Mouse (Mus musculus): ENCODE data around the gene Ackr2. TPM values are rescaled to one million over a fixed set of nuclear protein-coding genes. Genes with fewer than 3 reads are reported as not detected.

The Ackr2 gene
- total and polyA plus RNA-seq, 3 experiments = not detected

DNA sequence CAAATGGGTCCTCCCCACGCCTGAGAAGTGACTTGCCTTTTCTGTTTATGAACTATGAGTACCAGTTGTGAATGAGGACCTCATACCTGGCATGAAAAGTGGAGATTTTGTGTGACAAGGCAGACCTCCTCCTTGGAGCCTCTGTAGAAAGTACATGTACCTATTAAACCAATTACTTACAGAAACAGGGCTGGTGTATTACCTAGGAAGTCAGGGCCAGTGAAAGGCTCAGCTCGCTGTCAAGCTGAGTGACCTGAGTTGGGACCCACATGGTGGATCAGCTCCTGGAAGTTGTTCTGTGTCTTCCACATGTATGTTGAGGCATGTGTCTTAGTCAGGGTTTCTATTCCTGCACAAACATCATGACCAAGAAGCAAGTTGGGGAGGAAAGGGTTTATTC, 37.2 kb upstream of the Ackr2 start:
- H3K4me3 ChIP-seq (ENCODE audit: control insufficient read depth in 1 of 2, insufficient read depth in 1 of 2, low read depth in 2 of 2, low read length in 2 of 2) = no peak overlapping the region
- H3K9ac ChIP-seq (ENCODE audit: control insufficient read depth, low read depth, low read length, poor library complexity, severe bottlenecking) = no peak overlapping the region
- no peaks in the 10 kb centered on the region for H3K9me3 ChIP-seq (replicated peaks; ENCODE audit: insufficient read depth, low read length)
- H3K36me3 ChIP-seq (ENCODE audit: control insufficient read depth in 1 of 2, insufficient read depth in 2 of 2, low read length in 2 of 2) = peaks cover 0 to 13% of the 10 kb centered on the region in 2 experiments; a peak in 3 of 4 replicates
- DNase-seq (ENCODE audit: low read depth, low spot score) = no peak
- peaks cover 10% of the 10 kb centered on the region for H3K79me2 ChIP-seq (ENCODE audit: control insufficient read depth, insufficient read depth, low read length, poor library complexity)
- TF ChIP-seq UBTF (IDR thresholded peaks at IDR 0.05; ENCODE audit: borderline replicate concordance, insufficient read depth, low read depth, low read length) = no peak
- TF ChIP-seq KAT2A (conservative IDR thresholded peaks at IDR 0.05; ENCODE audit: low read depth, low read length) = no peak
- no peak for TF ChIP-seq SIN3A (IDR thresholded peaks at IDR 0.05; ENCODE audit: low read length)
- TF ChIP-seq MXI1 (IDR thresholded peaks at IDR 0.05; ENCODE audit: low read depth, low read length) = no peak
- no peak for TF ChIP-seq MYC (IDR thresholded peaks at IDR 0.05; ENCODE audit: low read depth, low read length)
- TF ChIP-seq CTCF (IDR thresholded peaks at IDR 0.05 in 2 of 3, conservative IDR thresholded peaks at IDR 0.05 in 1 of 3; ENCODE audit: control insufficient read depth in 1 of 3, insufficient read depth in 1 of 3, low read depth in 2 of 3, low read length in 3 of 3, poor library complexity in 1 of 3, severe bottlenecking in 1 of 3) = no peak
- TF ChIP-seq MAX (IDR thresholded peaks at IDR 0.05; ENCODE audit: low read length) = no peak
- TF ChIP-seq POLR2A (IDR thresholded peaks at IDR 0.05; ENCODE audit: control insufficient read depth in 1 of 2, insufficient read depth in 1 of 2, low read depth in 1 of 2, low read length in 2 of 2, poor library complexity in 1 of 2) = no peak
- TF ChIP-seq EP300 (IDR thresholded peaks at IDR 0.05; ENCODE audit: low read depth in 1 of 2, low read length in 2 of 2) = no peak
- no peak for TF ChIP-seq GABPA (IDR thresholded peaks at IDR 0.05; ENCODE audit: low read depth, low read length)
- no peak for TF ChIP-seq ETS1 (IDR thresholded peaks at IDR 0.05; ENCODE audit: low read depth, low read length)
- no peak for TF ChIP-seq ZNF384 (IDR thresholded peaks at IDR 0.05; ENCODE audit: low read depth, low read length)
- no peak for TF ChIP-seq GATA1 (IDR thresholded peaks at IDR 0.05; ENCODE audit: low read depth, low read length)
- TF ChIP-seq NRF1 (IDR thresholded peaks at IDR 0.05; ENCODE audit: insufficient read depth, low read depth, low read length, poor library complexity, severe bottlenecking) = no peak
- TF ChIP-seq USF2 (IDR thresholded peaks at IDR 0.05; ENCODE audit: borderline replicate concordance in 1 of 2, insufficient read depth in 1 of 2, low read depth in 1 of 2, low read length in 2 of 2) = no peak
- TF ChIP-seq E2F4 (IDR thresholded peaks at IDR 0.05; ENCODE audit: borderline replicate concordance, low read depth, low read length) = no peak
- TF ChIP-seq TBP (IDR thresholded peaks at IDR 0.05; ENCODE audit: low read depth, low read length) = no peak
- TF ChIP-seq ELF1 (IDR thresholded peaks at IDR 0.05; ENCODE audit: low read depth, low read length) = no peak
- no peak for TF ChIP-seq HCFC1 (IDR thresholded peaks at IDR 0.05; ENCODE audit: low read depth, low read length)
- TF ChIP-seq POLR2AphosphoS2 (IDR thresholded peaks at IDR 0.05; ENCODE audit: low read length) = no peak
- H3K27me3 ChIP-seq (ENCODE audit: control insufficient read depth in 1 of 2, insufficient read depth in 2 of 2, low read length in 2 of 2) = no peaks in the 10 kb centered on the region
- no peak overlapping the region for H3K27ac ChIP-seq (ENCODE audit: control insufficient read depth, low read depth, low read length)
- peaks cover 0 to 10% of the 10 kb centered on the region in 2 experiments for H3K4me1 ChIP-seq (ENCODE audit: control insufficient read depth in 1 of 2, insufficient read depth in 2 of 2, low read length in 2 of 2)

DNA sequence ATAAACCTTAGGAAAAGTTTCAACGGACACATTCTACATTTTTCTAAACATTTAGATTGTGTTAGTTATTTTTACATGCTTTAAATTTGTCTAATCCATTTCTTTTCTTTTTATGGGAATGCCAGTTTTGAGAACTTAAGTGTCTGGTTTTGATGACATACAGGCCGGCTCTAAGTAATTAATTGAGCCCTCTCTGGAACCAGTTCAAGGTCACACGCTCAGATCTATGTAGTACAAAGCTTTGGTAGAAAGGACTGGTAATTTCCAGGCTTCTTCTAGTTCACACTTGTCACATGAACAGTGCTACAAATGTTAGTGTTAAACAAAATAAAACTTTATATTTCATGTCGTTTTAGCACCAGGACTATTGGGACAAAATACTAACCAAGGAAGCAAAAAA, 33.3 kb upstream of the Ackr2 start:
- no peak for DNase-seq (ENCODE audit: low read depth, low spot score)
- H3K4me1 ChIP-seq (ENCODE audit: control insufficient read depth in 1 of 2, insufficient read depth in 2 of 2, low read length in 2 of 2) = no peaks in the 10 kb centered on the region
- H3K27me3 ChIP-seq (ENCODE audit: control insufficient read depth in 1 of 2, insufficient read depth in 2 of 2, low read length in 2 of 2) = peaks cover 3% of the 10 kb centered on the region in 2 experiments; a peak in 2 of 4 replicates
- H3K9ac ChIP-seq (ENCODE audit: control insufficient read depth, low read depth, low read length, poor library complexity, severe bottlenecking) = no peak overlapping the region
- no peaks in the 10 kb centered on the region for H3K79me2 ChIP-seq (ENCODE audit: control insufficient read depth, insufficient read depth, low read length, poor library complexity)
- H3K4me3 ChIP-seq (ENCODE audit: control insufficient read depth in 1 of 2, insufficient read depth in 1 of 2, low read depth in 2 of 2, low read length in 2 of 2) = no peak overlapping the region
- no peak overlapping the region for H3K27ac ChIP-seq (ENCODE audit: control insufficient read depth, low read depth, low read length)
- H3K9me3 ChIP-seq (replicated peaks; ENCODE audit: insufficient read depth, low read length) = no peaks in the 10 kb centered on the region
- TF ChIP-seq POLR2AphosphoS5 (IDR thresholded peaks at IDR 0.05; ENCODE audit: borderline replicate concordance, low read depth, low read length) (no peak), MYB (IDR thresholded peaks at IDR 0.05; ENCODE audit: low read depth, low read length) (no peak), USF1 (IDR thresholded peaks at IDR 0.05; ENCODE audit: low read depth, low read length) (no peak), MXI1 (IDR thresholded peaks at IDR 0.05; ENCODE audit: low read depth, low read length) (no peak), ZC3H11A (IDR thresholded peaks at IDR 0.05; ENCODE audit: low read depth, low read length) (no peak), ZNF384 (IDR thresholded peaks at IDR 0.05; ENCODE audit: low read depth, low read length) (no peak), ZKSCAN1 (IDR thresholded peaks at IDR 0.05; ENCODE audit: low read depth, low read length) (no peak), CHD2 (IDR thresholded peaks at IDR 0.05; ENCODE audit: low read length) (no peak), ZMIZ1 (IDR thresholded peaks at IDR 0.05; ENCODE audit: low read depth, low read length) (no peak)
- no peaks in the 10 kb centered on the region for H3K36me3 ChIP-seq (ENCODE audit: control insufficient read depth in 1 of 2, insufficient read depth in 2 of 2, low read length in 2 of 2)

Measured in MEL (cell line).